Mouse (Mus musculus) midbrain, embryonic 16.5 days (tissue): ENCODE measurements around the gene Tgif2. TPM values are rescaled to one million over a fixed set of nuclear protein-coding genes. Genes with fewer than 3 reads are reported as not detected.
"Not testable (repeated sequence)": the region's sequence is repeated elsewhere in the genome, so short reads cannot be mapped to it uniquely, and the experiment has no call there.

ENCODE experiments used
- ATAC-seq: fragments of 200-750 bp; cut with Nextera tagmentation; 2 replicates; pipeline ENCODE4 v1.8.0; 2017; ENCODE audit warnings: moderate TSS enrichment
- H3K27ac ChIP-seq: fragments of 300-500 bp; sonication (generic); 2 replicates; pipeline ENCODE4 v1.5.1; 2014; ENCODE audit warnings: mild to moderate bottlenecking, low read length, mixed read lengths
- H3K27me3 ChIP-seq: fragments of 300-500 bp; sonication (generic); 2 replicates; pipeline ENCODE4 v1.6.1; 2014; ENCODE audit warnings: low read depth, low read length, mixed read lengths; ENCODE audit not compliant: control insufficient read depth, insufficient read depth
- H3K36me3 ChIP-seq: fragments of 300-500 bp; sonication (generic); 2 replicates; pipeline ENCODE4 v1.6.1; 2014; ENCODE audit warnings: mild to moderate bottlenecking, low read length, moderate library complexity, mixed read lengths; ENCODE audit not compliant: control insufficient read depth, insufficient read depth
- H3K4me1 ChIP-seq: fragments of 300-500 bp; sonication (generic); 2 replicates; pipeline ENCODE4 v1.6.1; 2014; ENCODE audit warnings: mild to moderate bottlenecking, low read length, mixed read lengths; ENCODE audit not compliant: control insufficient read depth, insufficient read depth
- H3K4me2 ChIP-seq: fragments of 300-500 bp; sonication (generic); 2 replicates; pipeline ENCODE4 v1.6.1; 2014; ENCODE audit warnings: mild to moderate bottlenecking, low read length, mixed read lengths
- H3K4me3 ChIP-seq: fragments of 300-500 bp; sonication (generic); 2 replicates; pipeline ENCODE4 v1.5.1; 2014; ENCODE audit warnings: low read depth, mild to moderate bottlenecking, low read length, moderate library complexity, mixed read lengths
- H3K9ac ChIP-seq: fragments of 300-500 bp; sonication (generic); 2 replicates; pipeline ENCODE4 v1.6.1; 2014; ENCODE audit warnings: low read depth, low read length, mixed read lengths
- H3K9me3 ChIP-seq: fragments of 300-500 bp; sonication (generic); replicated peaks from 2 replicates; pipeline ENCODE4 v1.6.1; 2014; ENCODE audit warnings: mild to moderate bottlenecking, low read length, mixed read lengths; ENCODE audit not compliant: control insufficient read depth, poor library complexity, severe bottlenecking
- WGBS: fragments of 180-500 bp; shearing (Covaris S2); extraction: QIAGEN DNeasy Blood & Tissue Kit; methylation state at CpG from one replicate; pipeline ENCODE4 v1.1.7; 2014; 5-methylcytosine and 5-hydroxymethylcytosine counted together
- polyA plus RNA-seq: library from polyadenylated mRNA; unstranded; fragments of >200 nt; fragmentation: Nextera tagmentation; extraction: Ambion mirVana; gene quantifications from 2 replicates; pipeline ENCODE4 v1.2.1, GENCODE M21; 2015

Gene Tgif2
- 12.5 and 14.1 TPM in 2 replicates for polyA plus RNA-seq

- Histone ChIP-seq H3K9me3 (no peaks in the 10 kb centered on the region), H3K36me3 (no peaks in the 10 kb centered on the region), H3K4me2 (peak within 1 kb of the TSS; percentile 99), H3K9ac (peak within 1 kb of the TSS; percentile 65), H3K4me1 (peaks cover 26% of the 10 kb centered on the region), H3K27ac (peak within 1 kb of the TSS; percentile 70), H3K27me3 (peaks cover 10% of the 10 kb centered on the region; the same call in 1 of the 2 replicates), H3K4me3 (peak within 1 kb of the TSS; percentile 57)
- WGBS, result 3% methylated on average over 53 of the region's 61 CpGs
- ATAC-seq, result peak; percentile 69
Observed at GRCm38 (mm10) chr2:156839319-156840191, at the start of gene Tgif2. TSS of gene Tgif2 (plus strand) at chr2:156840007.

GRCm38 (mm10) chr2:156798516-156798915 is 41.3 kb upstream of the Tgif2 start:
- Histone ChIP-seq H3K27ac (no peak overlapping the region), H3K4me2 (no peak overlapping the region), H3K9ac (no peak overlapping the region), H3K9me3 (peaks cover under 1% of the 10 kb centered on the region; the same call in 1 of the 2 replicates), H3K27me3 (no peaks in the 10 kb centered on the region), H3K4me3 (no peak overlapping the region), H3K4me1 (no peaks in the 10 kb centered on the region), H3K36me3 (no peaks in the 10 kb centered on the region)
- no peak for ATAC-seq
- 94% methylated on average over 1 of the region's 1 CpGs for WGBS

- Histone ChIP-seq H3K4me2 (no peak overlapping the region), H3K27me3 (no peaks in the 10 kb centered on the region), H3K4me3 (no peak overlapping the region), H3K9me3 (no peaks in the 10 kb centered on the region), H3K9ac (no peak overlapping the region), H3K27ac (no peak overlapping the region), H3K36me3 (no peaks in the 10 kb centered on the region), H3K4me1 (no peaks in the 10 kb centered on the region)
- 75% methylated on average over 4 of the region's 4 CpGs for WGBS
- no peak for ATAC-seq
Observed at GRCm38 (mm10) chr2:156801045-156801444, 38.8 kb upstream of the Tgif2 start.

GRCm38 (mm10) chr2:156802116-156802515 is 37.7 kb upstream of the Tgif2 start:
- H3K4me2 ChIP-seq, H3K9me3 ChIP-seq, H3K36me3 ChIP-seq, H3K27ac ChIP-seq, H3K4me1 ChIP-seq, H3K9ac ChIP-seq, ATAC-seq, H3K27me3 ChIP-seq, H3K4me3 ChIP-seq: not testable (repeated sequence)
- 54% methylated on average over 9 of the region's 9 CpGs for WGBS

- Histone ChIP-seq H3K27me3 (no peaks in the 10 kb centered on the region), H3K4me3 (no peak overlapping the region), H3K4me1 (no peaks in the 10 kb centered on the region), H3K9ac (no peak overlapping the region), H3K4me2 (no peak overlapping the region), H3K36me3 (no peaks in the 10 kb centered on the region), H3K9me3 (no peaks in the 10 kb centered on the region), H3K27ac (no peak overlapping the region)
- no peak for ATAC-seq
- 63% methylated on average over 4 of the region's 4 CpGs for WGBS
Observed at GRCm38 (mm10) chr2:156803698-156804372, 36.0 kb upstream of the Tgif2 start.

- WGBS, result 97% methylated on average over 4 of the region's 4 CpGs
- no peak overlapping the region for H3K4me2 ChIP-seq
Observed at GRCm38 (mm10) chr2:156804589-156804988, 35.2 kb upstream of the Tgif2 start.

GRCm38 (mm10) chr2:156806886-156807285 is 32.9 kb upstream of the Tgif2 start:
- Histone ChIP-seq H3K4me1 (no peaks in the 10 kb centered on the region), H3K9ac (no peak overlapping the region), H3K9me3 (no peaks in the 10 kb centered on the region), H3K4me3 (no peak overlapping the region), H3K27ac (no peak overlapping the region), H3K4me2 (no peak overlapping the region), H3K36me3 (no peaks in the 10 kb centered on the region), H3K27me3 (no peaks in the 10 kb centered on the region)
- WGBS, result 77% methylated on average over 6 of the region's 6 CpGs
- ATAC-seq, result no peak

More at GRCm38 (mm10) chr2:156804589-156804988, 35.2 kb upstream of the Tgif2 start:
- Histone ChIP-seq H3K4me1 (no peaks in the 10 kb centered on the region), H3K27me3 (no peaks in the 10 kb centered on the region), H3K9ac (no peak overlapping the region), H3K27ac (no peak overlapping the region), H3K36me3 (no peaks in the 10 kb centered on the region), H3K4me3 (no peak overlapping the region), H3K9me3 (no peaks in the 10 kb centered on the region)
- no peak for ATAC-seq

GRCm38 (mm10) chr2:156809579-156809978 is 30.2 kb upstream of the Tgif2 start:
- no peaks in the 10 kb centered on the region for H3K36me3 ChIP-seq
- H3K9ac ChIP-seq, result no peak overlapping the region
- H3K9me3 ChIP-seq, result no peaks in the 10 kb centered on the region
- ATAC-seq, result no peak
- H3K27ac ChIP-seq, result no peak overlapping the region
- H3K4me2 ChIP-seq, result no peak overlapping the region
- 56% methylated on average over 2 of the region's 2 CpGs for WGBS
- no peaks in the 10 kb centered on the region for H3K27me3 ChIP-seq
- no peak overlapping the region for H3K4me3 ChIP-seq
- H3K4me1 ChIP-seq, result no peaks in the 10 kb centered on the region

GRCm38 (mm10) chr2:156810716-156811115 is 29.1 kb upstream of the Tgif2 start:
- Histone ChIP-seq H3K4me3 (no peak overlapping the region), H3K9me3 (no peaks in the 10 kb centered on the region), H3K27me3 (no peaks in the 10 kb centered on the region), H3K9ac (no peak overlapping the region), H3K4me2 (no peak overlapping the region), H3K4me1 (no peaks in the 10 kb centered on the region), H3K27ac (no peak overlapping the region), H3K36me3 (no peaks in the 10 kb centered on the region)
- ATAC-seq, result no peak
- WGBS, result 95% methylated on average over 10 of the region's 10 CpGs
